Mouse (Mus musculus) stomach, postnatal 0 days (tissue): ENCODE results near the gene Zfp94. TPM values are rescaled to one million over a fixed set of nuclear protein-coding genes. Genes with fewer than 3 reads are reported as not detected.

Source experiments
- ATAC-seq: fragments of 200-750 bp; cut with Nextera tagmentation; 2 replicates; pipeline ENCODE4 v1.8.0; 2017; ENCODE audit not compliant: low FRiP score, low TSS enrichment
- DNase-seq: peaks from one replicate; pipeline ENCODE4 v3.0.0-alpha.2; 2016; ENCODE audit warnings: low spot score
- H3K27ac ChIP-seq: fragments of 300-500 bp; sonication (generic); replicated peaks from 2 replicates; pipeline ENCODE4 v1.5.1; 2014; ENCODE audit warnings: mild to moderate bottlenecking, control low read depth
- H3K27me3 ChIP-seq: fragments of 300-500 bp; sonication (generic); 2 replicates; pipeline ENCODE4 v1.6.1; 2014; ENCODE audit warnings: low read length; ENCODE audit not compliant: control insufficient read depth, insufficient read depth
- H3K36me3 ChIP-seq: fragments of 300-500 bp; sonication (generic); 2 replicates; pipeline ENCODE4 v1.6.1; 2014; ENCODE audit warnings: low read length, mixed read lengths; ENCODE audit not compliant: control insufficient read depth, insufficient read depth
- H3K4me1 ChIP-seq: fragments of 300-500 bp; sonication (generic); replicated peaks from 2 replicates; pipeline ENCODE4 v1.6.1; 2014; ENCODE audit warnings: antibody characterized with exemption; ENCODE audit not compliant: control insufficient read depth, insufficient read depth
- H3K4me2 ChIP-seq: fragments of 300-500 bp; sonication (generic); replicated peaks from 2 replicates; pipeline ENCODE4 v1.6.1; 2014; ENCODE audit warnings: low read depth, mild to moderate bottlenecking, control low read depth, moderate library complexity
- H3K4me3 ChIP-seq: fragments of 300-500 bp; sonication (generic); 2 replicates; pipeline ENCODE4 v1.5.1; 2014; ENCODE audit warnings: low read depth, low read length, control low read depth
- H3K9ac ChIP-seq: fragments of 300-500 bp; sonication (generic); 2 replicates; pipeline ENCODE4 v1.6.1; 2014; ENCODE audit warnings: mild to moderate bottlenecking, low read length, control low read depth, mixed read lengths
- H3K9me3 ChIP-seq: fragments of 300-500 bp; sonication (generic); 2 replicates; pipeline ENCODE4 v1.6.1; 2016; ENCODE audit warnings: low read length; ENCODE audit not compliant: control insufficient read depth
- CTCF ChIP-seq: IDR thresholded peaks from 2 replicates; pipeline ENCODE4 v1.5.1; 2016; ENCODE audit warnings: antibody characterized with exemption, low read depth, mild to moderate bottlenecking, moderate library complexity
- EP300 ChIP-seq: optimal IDR thresholded peaks from 2 replicates; pipeline ENCODE3; 2016; ENCODE audit warnings: antibody characterized with exemption
- WGBS: fragments of 180-500 bp; shearing (Covaris S2); extraction: QIAGEN DNeasy Blood & Tissue Kit; methylation state at CpG from one replicate; pipeline ENCODE4 v1.1.7; 2014; 5-methylcytosine and 5-hydroxymethylcytosine counted together
- polyA plus RNA-seq: library from polyadenylated mRNA; unstranded; fragments of >200 nt; fragmentation: Nextera tagmentation; extraction: Ambion mirVana; gene quantifications from 2 replicates; pipeline ENCODE4 v1.2.1, GENCODE M21; 2015

The Zfp94 gene
- polyA plus RNA-seq, 1 experiment from 2014 or later = 5.5 TPM

DNA sequence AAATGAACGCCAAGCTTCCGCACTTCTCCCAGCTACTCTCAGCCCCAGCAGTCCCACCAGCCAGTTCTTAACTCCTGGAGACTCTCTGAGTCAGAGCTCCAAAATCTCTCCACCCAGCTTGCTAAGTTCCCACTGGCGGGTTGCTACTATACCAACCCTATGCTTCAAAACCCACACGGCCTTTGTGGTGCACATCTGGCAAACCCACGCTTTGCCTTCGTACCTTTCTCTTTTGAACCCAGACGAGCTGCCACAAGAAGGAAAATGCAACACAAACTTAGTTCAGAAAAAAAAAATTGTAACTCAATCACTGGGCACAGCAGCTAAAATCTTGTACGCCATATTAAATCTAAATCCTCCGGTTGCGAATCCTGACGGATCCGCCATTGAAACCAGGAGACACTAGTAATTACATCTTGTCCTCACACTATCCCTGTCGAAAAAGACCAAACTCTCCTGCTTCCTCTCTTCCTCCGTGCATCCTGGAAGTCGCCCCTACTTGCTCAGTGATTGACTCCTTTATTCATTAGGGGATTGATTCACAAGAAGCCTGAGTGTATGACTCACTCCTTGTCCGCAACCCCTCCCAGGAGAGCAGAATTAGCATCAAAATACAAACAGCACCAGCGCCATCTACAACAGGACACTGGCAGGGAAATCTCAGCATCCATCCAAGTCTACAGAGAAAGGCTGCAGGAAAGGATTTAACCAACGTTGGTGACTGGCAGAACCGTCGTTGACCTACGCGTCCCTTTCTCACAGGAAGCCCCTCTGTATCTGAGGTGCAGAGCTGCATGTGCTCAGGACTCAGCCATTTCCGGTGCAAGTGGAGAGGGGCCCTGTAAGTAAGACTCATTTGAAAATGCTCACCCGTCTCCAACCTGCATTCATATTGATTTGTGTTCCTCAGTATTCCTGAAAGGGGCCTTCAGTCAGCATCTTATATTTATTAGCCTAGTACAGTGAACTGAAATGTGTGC, 48.0 kb downstream of the Zfp94 start:
- peak; percentile 9 for DNase-seq
- Histone ChIP-seq H3K4me2 (no peak overlapping the region), H3K27me3 (no peaks in the 10 kb centered on the region), H3K9ac (no peak overlapping the region), H3K9me3 (no peaks in the 10 kb centered on the region), H3K27ac (no peak overlapping the region), H3K4me3 (no peak overlapping the region), H3K36me3 (peaks cover under 1% of the 10 kb centered on the region; the same call in 1 of the 2 replicates), H3K4me1 (0 out of 2 replicates have a peak, but pooled peaks cover 3% of the 10 kb centered on the region)
- no peak for ATAC-seq
- TF ChIP-seq CTCF (no peak), EP300 (no peak)
- WGBS = 70% methylated on average over 24 of the region's 24 CpGs

DNA sequence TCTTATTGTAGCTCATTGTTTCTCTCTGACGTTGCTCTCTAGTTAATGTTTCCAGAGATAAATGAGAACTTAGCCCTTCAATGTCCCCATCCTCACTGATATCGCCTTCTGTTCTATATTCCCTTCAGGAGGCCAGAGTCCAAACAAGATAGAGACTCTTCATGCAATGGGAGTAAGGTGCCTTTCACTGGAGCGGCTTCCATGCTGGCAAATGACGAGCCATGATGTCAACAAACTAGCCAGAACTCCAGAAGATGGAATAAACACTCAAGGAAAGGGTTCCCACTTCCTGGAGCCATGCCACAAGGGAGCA, 56.5 kb downstream of the Zfp94 start:
- DNase-seq (no peak), ATAC-seq (no peak)
- Histone ChIP-seq H3K9me3 (no peaks in the 10 kb centered on the region), H3K9ac (no peak overlapping the region), H3K4me1 (0 out of 2 replicates have a peak, but pooled peaks cover 2% of the 10 kb centered on the region), H3K27me3 (no peaks in the 10 kb centered on the region), H3K36me3 (peaks cover 7% of the 10 kb centered on the region), H3K4me3 (no peak overlapping the region), H3K27ac (no peak overlapping the region), H3K4me2 (no peak overlapping the region)
- WGBS = 88% methylated on average over 4 of the region's 4 CpGs
- no peak for TF ChIP-seq CTCF
- TF ChIP-seq EP300 = no peak

DNA sequence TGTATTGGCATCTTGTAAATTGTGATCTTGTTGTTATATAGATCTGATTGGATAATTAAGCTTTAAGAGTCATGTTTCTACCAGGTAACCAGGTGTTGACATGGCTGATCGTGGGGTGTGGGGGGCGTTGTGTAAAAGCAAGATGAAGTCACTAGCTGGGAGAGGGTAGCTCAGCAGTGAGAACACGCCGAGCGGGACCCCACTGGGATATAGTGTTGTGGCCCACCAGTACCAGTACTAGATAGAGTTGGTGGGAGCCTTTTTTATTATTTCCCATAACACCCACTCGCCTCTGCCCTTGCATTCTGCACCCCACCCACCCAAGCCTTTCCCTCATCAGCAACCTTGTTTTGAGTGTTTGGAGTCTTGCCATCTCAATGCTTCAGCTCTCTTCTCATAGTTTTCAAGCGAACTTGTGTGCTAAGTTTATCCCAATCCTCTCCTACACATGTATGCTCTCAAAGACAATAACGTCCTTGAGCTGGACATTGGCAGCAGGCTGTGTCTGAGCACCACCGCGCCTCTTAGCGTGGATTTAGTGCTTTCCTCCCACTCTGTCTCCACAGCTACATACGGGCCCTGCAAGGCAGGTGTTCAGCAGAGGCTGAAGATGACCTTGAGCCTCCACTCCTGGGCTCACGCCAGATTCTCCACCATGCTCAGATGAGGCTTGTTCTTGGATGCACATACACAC, 57.0 kb downstream of the Zfp94 start:
- Histone ChIP-seq H3K9me3 (no peaks in the 10 kb centered on the region), H3K4me2 (no peak overlapping the region), H3K36me3 (peaks cover 7% of the 10 kb centered on the region), H3K4me1 (0 out of 2 replicates have a peak, but pooled peaks cover 2% of the 10 kb centered on the region), H3K9ac (no peak overlapping the region), H3K27me3 (no peaks in the 10 kb centered on the region), H3K4me3 (no peak overlapping the region), H3K27ac (no peak overlapping the region)
- DNase-seq (no peak), ATAC-seq (no peak)
- 89% methylated on average over 13 of the region's 13 CpGs for WGBS
- no peak for TF ChIP-seq EP300
- no peak for TF ChIP-seq CTCF

DNA sequence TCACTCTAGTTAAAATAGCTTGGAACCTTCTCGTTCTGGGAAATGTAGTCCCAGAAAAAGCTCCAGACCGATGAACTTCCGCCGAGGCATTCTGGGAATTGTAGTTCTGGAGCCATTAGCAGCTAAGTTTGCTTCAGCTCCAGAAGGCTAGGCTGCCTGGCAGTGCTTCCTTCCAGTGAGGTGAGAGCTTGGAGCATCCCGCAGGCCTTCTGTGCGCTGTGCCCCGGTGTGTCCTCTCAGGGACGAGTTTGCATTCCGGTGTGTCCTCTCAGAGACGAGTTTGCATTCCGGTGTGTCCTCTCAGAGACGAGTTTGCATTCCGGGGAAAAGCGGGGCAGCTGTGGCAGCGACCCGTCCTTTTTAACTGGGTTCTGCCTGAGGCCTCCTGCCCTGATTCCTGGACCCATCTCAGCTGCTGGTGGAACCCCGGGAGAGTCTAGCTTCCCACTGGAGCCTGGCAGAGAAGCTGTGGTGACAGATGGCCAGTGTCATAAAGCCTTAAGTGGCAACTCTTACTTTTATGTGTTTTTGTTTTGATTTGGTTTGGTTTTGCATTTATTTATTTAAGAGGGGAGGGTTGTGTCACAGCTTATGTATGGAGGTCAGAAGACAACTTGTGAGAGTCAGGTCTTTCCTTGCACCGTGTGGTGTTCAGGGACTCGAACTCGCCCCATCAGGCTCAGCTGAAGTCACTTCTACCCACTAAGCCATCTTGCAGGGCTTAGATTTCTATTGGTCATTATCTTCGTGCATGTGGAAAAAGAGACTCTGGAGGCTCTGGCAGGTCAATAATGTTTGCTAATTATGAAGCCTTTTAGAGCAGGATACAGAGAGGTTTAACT, 61.6 kb downstream of the Zfp94 start, which contains the start of gene Zfp108:
Gene Zfp108, plus strand, starts transcription at position 162 of the 842 bp plus-strand sequence.
- Histone ChIP-seq H3K27ac (peak within 1 kb of the TSS; percentile 35; the same call in 1 of the 2 replicates), H3K36me3 (no peaks in the 10 kb centered on the region), H3K4me2 (peak within 1 kb of the TSS; percentile 73), H3K4me3 (peak within 1 kb of the TSS; percentile 55), H3K9me3 (no peaks in the 10 kb centered on the region), H3K27me3 (no peaks in the 10 kb centered on the region), H3K4me1 (0 out of 2 replicates have a peak, but pooled peaks cover 6% of the 10 kb centered on the region), H3K9ac (peak within 1 kb of the TSS; percentile 74)
- WGBS = 15% methylated on average over 21 of the region's 21 CpGs
- ATAC-seq = peak; percentile 90
- no peak for TF ChIP-seq CTCF
- no peak for TF ChIP-seq EP300
- peak; percentile 71 for DNase-seq
